Mouse (Mus musculus): ENCODE data around the gene Rundc3a.

Rundc3a gene

DNA sequence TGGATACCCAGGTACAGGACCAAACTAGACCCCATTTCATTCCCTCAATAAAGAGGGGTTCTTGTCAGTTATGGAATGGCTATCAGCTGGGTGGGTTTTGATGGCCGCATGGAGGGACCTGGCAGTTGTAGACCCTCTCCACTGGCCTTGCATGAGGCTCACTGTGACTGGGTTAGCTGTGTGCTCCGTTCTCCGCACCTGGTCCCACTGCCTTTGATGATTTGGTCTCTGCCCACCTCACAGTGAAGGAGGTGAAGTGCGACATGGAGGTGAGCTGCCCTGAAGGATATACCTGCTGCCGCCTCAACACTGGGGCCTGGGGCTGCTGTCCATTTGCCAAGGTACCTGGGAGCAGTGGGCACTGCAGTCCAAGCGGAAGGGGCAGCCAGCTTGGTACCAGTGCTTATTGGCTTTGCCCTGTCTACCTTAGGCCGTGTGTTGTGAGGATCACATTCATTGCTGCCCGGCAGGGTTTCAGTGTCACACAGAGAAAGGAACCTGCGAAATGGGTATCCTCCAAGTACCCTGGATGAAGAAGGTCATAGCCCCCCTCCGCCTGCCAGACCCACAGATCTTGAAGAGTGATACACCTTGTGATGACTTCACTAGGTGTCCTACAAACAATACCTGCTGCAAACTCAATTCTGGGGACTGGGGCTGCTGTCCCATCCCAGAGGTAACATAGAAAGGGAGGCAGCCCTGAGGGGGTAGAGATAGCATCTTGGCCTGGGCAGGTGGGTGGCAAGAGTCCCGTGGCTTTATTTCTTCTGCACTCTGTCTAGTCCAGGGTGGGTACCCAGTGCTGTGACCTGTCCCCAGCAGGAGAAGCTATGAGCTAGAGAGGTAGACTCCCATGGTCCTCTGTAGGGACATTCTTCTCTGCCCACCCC lies 41.9 kb downstream of the Rundc3a start:
- DNase-seq (ENCODE audit: low spot score), result no peak

DNA sequence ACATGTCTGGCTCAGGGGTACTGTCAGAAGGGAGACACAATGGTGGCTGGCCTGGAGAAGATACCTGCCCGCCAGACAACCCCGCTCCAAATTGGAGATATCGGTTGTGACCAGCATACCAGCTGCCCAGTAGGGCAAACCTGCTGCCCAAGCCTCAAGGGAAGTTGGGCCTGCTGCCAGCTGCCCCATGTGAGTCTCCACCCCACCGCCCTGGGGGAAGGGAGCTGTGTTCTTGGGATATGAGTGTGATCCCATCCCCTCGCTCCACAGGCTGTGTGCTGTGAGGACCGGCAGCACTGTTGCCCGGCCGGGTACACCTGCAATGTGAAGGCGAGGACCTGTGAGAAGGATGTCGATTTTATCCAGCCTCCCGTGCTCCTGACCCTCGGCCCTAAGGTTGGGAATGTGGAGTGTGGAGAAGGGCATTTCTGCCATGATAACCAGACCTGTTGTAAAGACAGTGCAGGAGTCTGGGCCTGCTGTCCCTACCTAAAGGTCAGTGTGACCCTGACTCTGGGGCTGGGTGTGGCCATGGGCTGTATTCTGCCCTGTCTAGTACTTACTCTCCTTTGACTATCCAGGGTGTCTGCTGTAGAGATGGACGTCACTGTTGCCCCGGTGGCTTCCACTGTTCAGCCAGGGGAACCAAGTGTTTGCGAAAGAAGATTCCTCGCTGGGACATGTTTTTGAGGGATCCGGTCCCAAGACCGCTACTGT lies 42.7 kb downstream of the Rundc3a start:
- no peak for DNase-seq (ENCODE audit: low spot score)

- DNase-seq (ENCODE audit: low spot score), result no peak
Observed at GRCm38 (mm10) chr11:102436471-102436790, 43.2 kb downstream of the Rundc3a start.

DNA sequence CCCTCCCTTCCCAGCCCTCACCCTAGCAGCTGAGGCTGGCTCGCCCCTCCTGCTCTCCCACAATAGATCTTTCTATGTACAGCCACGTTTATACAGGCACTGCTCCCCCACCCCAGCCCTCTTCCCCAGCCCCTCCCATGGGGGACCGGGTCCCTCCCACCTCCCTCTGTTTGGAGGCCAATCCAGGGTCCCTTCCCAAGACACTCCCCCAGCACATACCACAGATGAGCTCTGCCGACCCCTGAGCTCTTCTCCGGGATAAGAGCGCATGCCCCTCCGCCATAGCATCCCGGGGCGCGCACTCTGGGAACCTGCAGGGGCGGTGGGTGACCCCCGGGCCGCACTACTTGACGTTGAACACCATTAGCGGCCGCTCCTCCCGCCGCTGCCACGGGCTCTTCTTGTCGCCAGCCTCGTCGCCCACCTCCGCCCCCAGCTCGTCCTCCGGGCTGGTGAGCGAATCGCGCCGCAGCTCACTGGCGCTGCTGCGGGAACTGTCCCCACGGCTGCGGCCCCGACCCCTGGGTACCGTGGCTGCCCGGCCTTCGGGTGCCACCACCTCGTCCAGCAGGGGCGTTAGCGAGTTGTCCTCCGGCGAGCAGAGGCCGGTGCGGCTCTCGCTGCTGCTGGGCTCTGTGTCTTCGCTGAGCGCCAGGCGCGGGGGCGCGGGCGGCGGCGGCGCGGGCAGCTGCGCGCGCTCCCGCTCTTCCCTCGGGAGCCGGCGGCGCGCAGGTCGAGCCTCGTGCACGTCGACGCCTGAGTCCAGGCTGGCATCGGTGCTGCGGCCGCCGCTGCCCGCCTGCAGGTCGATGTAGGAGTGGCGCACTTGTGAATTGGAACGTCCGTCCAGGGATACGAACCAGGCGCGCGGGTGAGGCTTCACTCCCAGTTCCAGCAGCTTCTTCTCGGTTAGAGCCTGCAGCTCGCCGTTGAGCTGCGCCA lies 44.2 kb downstream of the Rundc3a start:
- peak; percentile 73 for DNase-seq (ENCODE audit: low spot score)

DNA sequence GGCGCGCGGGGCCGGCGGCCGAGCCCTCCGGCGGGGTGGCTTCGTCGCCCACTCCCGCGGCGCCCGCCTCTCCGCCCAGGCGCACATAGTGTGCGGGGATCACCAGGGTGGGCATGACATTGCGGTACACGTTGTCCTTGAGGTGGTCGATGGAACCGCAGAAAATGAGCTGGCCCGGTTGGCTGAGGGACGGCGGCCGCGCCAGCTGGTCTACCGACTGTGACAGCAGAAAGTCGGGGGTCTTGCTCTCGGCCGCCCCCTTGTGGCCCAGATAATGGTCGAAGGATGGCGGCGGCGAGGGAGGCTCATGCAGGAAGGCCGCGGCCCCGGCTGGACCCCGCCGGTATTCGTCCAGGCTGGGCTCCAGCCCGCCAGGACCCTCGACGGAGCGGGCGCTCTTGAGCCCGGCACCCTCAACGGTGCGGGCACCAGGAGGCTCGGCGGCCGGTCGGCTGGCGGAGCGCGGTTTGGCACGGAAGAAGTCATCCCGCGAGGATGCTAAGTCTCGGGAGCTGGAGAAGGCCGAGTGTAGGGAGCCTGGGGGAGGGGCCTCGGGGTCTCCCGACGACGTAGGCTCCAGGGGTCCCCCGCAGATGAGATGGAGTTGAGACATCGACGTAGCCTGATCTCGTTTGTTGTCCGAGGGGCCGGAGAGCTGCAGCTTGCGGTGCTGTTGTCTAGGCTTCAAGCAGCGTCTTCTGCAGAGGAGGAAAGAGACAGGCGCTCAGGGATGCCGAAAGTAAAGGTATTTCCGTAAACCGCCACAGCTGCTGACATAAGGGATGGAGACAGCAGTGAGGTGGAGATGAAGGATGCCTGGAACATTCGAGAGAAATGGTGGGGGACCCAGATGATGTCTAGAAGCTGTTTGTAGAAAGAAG lies 45.2 kb downstream of the Rundc3a start:
- DNase-seq (ENCODE audit: low spot score), result peak; percentile 95

DNA sequence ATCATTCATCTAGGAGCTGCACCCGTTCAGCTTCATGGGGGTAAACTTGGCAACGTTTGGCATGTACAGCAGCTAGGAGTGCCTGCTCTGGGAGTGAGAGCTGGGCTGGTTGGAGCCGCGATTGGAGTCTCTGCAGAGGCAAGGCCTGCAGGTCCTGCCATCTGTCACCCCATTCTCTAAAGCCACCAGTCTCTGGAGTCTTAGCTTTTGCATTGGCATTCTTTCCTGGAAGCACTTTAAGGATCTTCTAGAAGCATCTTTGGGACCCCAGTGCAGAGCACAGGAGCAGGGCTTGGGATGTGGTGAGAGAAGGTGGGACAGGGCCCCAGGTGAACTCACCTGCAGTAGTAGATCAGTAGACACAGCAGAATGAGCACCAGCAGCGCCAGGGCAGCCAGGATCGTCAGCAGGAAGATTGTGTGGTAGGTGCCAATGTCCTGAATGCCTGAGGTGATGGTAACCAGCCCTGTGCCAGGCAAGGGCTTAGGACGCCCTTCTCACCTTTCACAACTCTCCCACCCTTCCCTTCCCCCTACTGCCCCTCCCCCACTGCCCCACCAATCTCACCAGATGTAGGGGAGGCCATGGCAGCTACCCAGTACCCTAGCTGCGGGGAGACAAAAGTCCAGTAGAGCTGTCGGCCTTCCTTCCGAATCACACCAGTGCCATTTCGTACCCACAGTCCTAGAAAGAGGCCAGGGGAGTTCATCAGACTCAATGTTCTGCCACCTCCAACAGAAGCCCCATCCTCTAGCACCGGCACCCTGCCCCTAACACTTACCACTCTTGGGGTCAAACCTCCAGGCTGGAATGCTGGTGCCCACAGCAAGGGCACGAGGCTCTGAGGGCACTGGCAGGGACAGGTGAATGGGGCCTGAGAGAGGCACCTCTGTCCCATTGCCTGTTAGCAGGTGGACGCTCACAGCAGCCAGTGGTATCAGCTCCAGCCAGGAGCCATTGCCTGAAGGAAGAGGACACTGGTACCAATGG lies 46.2 kb downstream of the Rundc3a start:
- no peak for DNase-seq (ENCODE audit: low spot score)

DNA sequence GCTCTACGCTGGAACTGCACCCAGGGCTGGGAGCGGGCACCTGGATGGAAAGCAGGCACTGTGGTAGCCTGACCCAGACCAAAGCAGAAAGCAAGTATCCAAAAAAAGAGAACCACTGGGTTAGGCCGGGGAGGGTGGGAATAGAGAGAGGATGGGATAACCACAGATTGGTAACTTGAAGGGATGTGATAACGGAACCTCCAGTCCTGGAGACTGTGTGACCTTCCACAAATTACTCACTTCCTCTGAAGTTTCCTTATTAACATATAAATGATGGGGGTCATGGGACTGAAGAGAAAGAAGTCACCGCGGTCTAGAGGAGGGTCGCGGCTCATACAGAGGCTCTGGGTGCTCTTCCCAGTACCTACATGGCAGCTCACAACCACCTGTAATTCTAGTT lies 47.1 kb downstream of the Rundc3a start:
- no peak for DNase-seq (ENCODE audit: low spot score)

DNA sequence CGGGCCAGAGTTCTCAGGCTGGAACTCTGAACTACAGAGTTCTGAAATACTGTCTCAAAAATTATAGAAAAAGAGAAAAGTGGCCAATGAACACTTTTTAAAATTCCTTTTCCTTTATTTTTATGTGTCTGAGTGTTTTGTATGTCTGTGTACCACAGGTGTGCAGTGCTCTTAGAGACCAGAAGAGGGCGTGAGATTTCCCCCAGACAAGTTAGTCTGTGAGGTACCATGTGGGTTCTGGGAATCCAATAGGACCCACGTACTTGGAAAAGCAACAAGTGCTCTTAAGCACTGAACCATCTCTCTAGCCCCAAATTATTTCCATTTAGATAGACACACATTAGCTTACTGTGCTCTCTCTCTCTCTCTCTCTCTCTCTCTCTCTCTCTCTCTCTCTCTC lies 48.2 kb downstream of the Rundc3a start:
- DNase-seq (ENCODE audit: low spot score), result peak; percentile 25

- no peak for DNase-seq (ENCODE audit: low spot score)
Observed at GRCm38 (mm10) chr11:102442089-102442488, 48.9 kb downstream of the Rundc3a start.

GRCm38 (mm10) chr11:102443740-102444139 lies 50.5 kb downstream of the Rundc3a start:
- DNase-seq (ENCODE audit: low spot score), result no peak

DNA sequence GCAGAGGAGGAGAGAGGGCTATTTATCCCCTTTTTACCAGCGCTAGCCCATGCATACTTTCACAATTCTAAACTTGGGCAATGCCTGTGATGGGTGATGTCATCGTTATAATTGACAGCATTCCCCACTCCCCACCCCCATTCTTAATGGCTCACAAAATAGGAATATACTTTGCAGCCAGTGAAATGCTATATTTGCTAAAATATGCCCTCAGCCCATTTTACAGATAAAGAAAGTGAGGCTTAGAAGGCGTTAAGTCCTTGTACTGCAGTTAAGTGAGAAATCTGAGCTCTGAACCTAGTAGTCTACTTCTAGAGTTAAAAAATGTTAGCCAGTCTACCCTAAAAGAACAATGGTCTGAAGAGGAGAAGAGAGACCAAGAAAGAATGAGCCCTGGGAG lies 51.1 kb downstream of the Rundc3a start:
- peak; percentile 20 for DNase-seq (ENCODE audit: low spot score)

DNA sequence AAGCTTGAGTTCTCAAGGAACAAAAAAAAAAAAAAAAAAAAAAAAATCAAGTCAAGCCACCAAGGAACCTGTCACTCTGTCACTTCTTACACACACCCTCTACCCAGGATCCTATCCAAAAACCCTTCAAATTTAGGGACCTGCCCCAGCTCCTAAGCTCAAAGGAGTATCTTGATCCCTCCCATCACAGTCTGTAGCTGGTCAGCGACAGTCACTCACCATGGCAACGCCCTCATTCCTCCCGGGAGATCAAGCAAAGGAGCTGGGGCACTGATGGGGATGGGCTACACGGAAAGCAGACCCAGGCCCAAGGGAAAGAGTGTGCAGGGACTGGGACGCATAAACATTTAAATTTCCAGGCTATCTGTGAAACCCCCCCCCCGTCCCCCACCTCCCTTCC lies 51.6 kb downstream of the Rundc3a start:
- peak; percentile 78 for DNase-seq (ENCODE audit: low spot score)

- DNase-seq (ENCODE audit: low spot score), result peak; percentile 55
Observed at GRCm38 (mm10) chr11:102445264-102445890, 52.2 kb downstream of the Rundc3a start.

DNA sequence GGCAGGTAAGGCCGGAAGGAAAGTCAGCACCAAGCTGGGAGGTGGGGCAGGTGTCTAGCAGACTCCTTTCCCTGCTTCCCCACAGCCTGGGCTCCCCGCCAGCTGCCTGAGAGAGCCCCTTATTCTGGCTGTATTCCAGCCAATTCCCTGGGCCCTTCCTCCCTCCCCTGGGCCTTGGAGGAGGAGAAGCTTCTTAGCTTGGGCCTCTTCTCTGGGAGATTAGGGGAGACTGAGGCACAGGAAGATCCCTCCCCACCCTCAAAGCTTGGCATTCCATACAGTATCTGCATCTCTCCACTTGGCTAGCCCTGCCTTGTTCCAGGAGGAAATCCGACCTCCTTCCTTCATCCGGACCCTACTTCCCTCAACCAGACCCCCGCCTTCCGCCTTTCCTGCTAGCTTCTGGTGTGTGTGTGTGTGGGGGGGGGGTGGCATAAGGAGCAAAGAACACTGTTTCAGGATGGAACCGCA lies 52.7 kb downstream of the Rundc3a start:
- DNase-seq (ENCODE audit: low spot score), result no peak

GRCm38 (mm10) chr11:102446581-102447461 lies 53.6 kb downstream of the Rundc3a start:
- peak; percentile 69 for DNase-seq (ENCODE audit: low spot score)

- DNase-seq (ENCODE audit: low spot score), result peak; percentile 88
Observed at GRCm38 (mm10) chr11:102447497-102447896, 54.3 kb downstream of the Rundc3a start, which contains the start of gene Fam171a2. TSS of gene Fam171a2 (minus strand) at chr11:102447682.

DNA sequence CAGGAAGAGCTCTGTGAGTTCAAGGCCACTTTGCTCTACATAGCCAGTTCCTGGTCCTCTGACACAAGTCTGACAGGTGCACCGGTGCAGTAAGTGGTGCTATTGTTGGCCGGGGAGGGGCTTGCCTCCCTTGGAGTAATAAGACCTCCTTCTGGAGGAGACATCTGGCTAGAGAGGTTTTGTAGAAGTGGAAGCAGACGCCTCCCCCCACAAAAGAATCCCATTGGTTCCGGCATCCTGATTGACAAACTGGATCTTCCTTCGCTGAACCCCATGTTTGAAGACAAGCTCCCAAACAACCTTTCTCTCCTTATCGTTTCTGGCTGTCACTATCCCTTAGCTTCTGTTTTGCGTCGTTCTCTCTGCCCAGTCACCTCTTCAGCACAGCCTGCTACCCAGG lies 55.1 kb downstream of the Rundc3a start:
- DNase-seq (ENCODE audit: low spot score), result no peak

Measured in retina, embryonic 14.5 days (tissue).